Mouse (Mus musculus) cortical plate, adult 2 months (tissue): ENCODE measurements around the gene Dst.

Experiments used
- CTCF ChIP-seq: fragments of 200-500 bp; IDR thresholded peaks from 2 replicates; pipeline ENCODE4 v1.5.1; 2011; ENCODE audit warnings: mild to moderate bottlenecking, control low read depth, low read length; ENCODE audit not compliant: insufficient read depth; ENCODE audit errors: extremely low read depth
- POLR2A ChIP-seq: fragments of 200-500 bp; IDR thresholded peaks from 2 replicates; pipeline ENCODE4 v1.6.1; 2011; ENCODE audit warnings: mild to moderate bottlenecking, low read length, control low read depth; ENCODE audit not compliant: insufficient read depth; ENCODE audit errors: extremely low read depth

GRCm38 (mm10) chr1:34095173-34095572 is 187.1 kb downstream of the Dst start:
- TF ChIP-seq CTCF (no peak), POLR2A (no peak)
